Mouse (Mus musculus) monocyte, adult 5-6 weeks (primary cell): ENCODE data around the gene Bcl2l15. TPM values are rescaled to one million over a fixed set of nuclear protein-coding genes. Genes with fewer than 3 reads are reported as not detected.
A peak's percentile ranks its signal among the peaks of the same experiment; 100 is the strongest.
"Not testable (repeated sequence)": the region's sequence is repeated elsewhere in the genome, so short reads cannot be mapped to it uniquely, and the experiment has no call there.

ENCODE experiments used
- ATAC-seq: fragments of 153-309, 156-312 bp; replicated peaks from 2 replicates; pipeline ENCODE4 v1.8.0; 2017; ENCODE audit warnings: mild to moderate bottlenecking; ENCODE audit not compliant: low TSS enrichment, insufficient number of reproducible peaks, severe bottlenecking, poor library complexity, low FRiP score
- total RNA-seq: library from RNA; stranded (forward); fragments of 200-1000, 200-491, 200-594 nt; gene quantifications from 3 replicates; pipeline ENCODE4 v1.2.3, GENCODE M21; 2017

Gene Bcl2l15
- total RNA-seq, 1 experiment from 2014 or later, result 2.8 TPM

DNA sequence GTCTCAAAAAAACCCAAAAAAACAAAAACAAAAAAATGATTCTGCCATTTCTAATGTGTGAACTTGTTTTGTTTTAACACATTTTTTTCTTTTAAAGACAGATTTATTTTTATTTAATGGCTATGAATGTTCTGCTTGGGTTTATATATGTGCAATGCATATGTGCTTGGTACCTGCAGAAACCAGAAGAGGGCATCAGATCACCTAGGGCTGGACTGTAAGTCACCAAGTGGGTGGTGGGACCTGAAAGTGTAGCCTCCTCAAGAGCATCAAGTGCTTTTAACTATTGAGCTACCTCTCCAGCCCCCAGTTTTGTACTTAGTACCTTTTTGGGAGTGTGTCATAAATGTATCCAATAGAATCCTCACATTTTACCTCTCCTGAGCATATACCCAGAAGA is 4.9 kb upstream of the Bcl2l15 start:
- ATAC-seq, result no peak

DNA sequence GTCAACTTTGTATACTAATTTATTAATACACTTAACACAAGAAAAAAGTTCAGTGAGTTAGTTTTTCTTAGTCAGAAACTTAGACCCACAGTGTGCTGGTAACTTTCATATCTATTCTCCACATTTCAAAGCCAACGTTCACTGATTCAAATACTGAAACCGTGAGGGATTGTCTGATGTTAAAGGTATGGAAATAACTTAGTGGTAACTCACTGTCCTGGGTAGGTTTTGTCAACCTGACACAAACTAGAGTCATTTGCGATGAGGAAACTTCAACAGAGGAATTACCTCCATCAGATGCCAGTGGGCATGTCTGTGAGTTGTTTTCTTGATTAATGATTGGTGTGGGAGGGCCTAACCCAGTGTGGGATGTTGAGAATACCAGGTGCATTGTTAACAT is 3.4 kb upstream of the Bcl2l15 start:
- no peak for ATAC-seq

DNA sequence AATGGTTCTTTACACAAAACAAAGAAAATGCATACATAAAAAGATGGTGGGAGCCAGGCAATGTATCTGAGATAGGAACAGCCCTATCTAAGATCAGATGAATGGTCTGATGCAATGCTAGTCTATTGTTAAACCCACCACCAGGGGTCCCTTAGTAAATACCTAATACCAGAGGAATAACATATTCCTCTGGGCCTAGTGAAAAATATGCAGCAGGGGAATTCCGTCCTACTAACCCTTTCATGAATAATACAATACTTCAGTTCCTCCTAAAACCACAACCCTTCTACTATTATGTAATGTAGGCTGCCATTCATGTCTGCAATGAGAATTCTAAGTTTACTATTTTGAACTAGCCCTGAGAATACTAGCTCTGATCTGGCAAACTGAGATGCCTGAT is 1.7 kb upstream of the Bcl2l15 start:
- not testable (repeated sequence) for ATAC-seq

DNA sequence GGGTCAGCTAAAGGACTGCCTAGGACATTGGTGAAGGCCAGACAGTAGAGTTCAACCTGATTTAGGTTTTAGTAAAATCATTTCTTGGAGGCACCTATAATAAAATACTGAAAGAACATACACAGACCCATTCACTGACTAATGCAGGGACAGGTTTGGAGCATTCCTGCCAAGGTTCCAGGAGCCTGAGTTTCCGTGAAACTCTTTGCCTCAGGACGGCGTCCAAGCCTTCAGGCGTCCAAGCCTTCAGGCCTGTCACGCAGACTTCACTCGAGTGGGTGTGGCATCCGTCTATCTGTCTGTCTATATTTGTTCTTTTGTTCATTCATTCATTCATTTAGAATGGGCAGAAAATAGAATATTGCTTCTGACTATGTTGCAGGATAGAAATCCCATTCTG is 1.3 kb upstream of the Bcl2l15 start:
- no peak for ATAC-seq

DNA sequence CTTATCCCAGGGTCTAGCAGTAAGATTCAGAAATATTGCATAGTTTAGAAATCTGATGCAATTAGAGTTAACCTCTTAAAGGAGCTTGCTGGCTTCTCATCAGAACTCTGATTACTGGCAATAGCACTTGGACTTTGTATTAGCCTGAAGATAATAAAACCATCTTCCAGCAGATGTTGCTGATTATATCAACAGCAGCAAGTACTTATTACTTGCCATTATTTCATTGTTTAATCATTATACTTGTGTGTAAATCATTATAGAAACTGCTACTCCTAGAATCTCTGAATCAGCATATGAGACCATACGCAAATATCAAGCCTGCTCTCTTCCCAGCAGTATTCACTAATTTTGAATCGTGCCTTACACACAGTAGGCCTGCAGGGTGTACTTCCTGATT is 1.6 kb downstream of the Bcl2l15 start:
- ATAC-seq, result no peak

DNA sequence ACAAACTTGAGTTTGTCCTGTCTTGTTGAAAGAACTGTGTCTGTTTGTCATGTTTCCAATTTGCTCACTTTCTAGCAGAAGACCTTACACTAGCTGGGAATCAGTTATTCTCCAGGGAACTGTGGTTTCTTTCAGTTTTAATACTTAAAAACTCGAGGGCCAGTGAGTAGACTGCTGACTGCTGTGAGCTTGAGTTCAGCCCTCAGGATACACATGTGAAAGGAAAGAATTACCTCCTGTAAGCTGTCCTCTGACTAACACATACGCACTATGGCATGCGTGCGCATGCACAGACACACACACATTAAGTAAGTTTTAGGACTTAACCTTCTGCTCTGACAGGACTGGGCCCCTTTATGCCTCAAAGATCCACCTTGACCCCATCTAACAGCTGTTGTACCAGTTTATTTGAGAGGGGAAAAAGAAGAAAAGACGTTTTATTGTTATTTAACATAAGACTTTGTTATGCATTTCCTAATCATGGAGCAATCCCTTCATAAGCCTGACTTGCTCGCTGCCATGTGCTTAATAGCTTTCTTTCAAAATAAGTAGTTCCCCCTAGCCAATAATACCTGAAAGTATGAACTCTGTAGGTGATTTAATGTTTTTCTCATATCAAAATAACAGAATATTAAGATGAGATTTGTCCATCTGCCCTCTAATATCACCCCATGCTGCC is 3.0 kb downstream of the Bcl2l15 start:
- no peak for ATAC-seq

DNA sequence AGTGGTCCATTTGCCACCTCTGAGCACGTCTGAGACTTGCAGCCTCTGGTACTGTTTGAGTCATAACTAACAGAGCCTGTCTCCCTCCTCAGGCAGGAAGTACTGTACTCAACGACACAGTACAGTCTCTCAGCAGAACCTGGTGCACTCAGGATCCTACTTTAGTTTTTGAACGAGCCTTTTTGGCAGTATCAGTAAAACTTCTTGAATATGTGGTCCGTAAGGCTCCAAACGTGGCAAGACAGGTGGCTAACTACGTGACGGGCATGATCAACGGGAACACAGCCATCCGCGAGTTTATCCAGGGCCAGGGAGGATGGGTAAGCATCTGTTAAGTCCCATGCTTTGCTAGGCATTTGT is 3.5 kb downstream of the Bcl2l15 start:
- ATAC-seq, result no peak

DNA sequence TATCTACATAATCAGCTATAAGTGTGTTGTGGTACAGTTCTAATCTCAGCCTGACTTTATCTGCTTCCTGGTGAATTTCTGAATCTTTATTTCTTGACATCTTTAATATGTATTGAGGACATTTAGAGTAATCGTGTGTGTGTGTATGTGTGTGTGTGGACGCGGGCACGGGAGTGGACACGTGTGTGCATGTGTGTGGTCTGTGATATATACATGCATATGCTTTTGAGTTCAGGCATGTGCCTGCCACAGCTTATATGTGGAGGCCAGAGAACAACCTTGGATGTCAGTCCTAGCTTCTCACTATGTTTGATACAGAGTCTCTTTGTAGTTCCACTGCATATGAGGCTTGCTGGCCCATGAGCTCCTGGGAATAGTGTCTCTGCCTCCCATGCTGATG is 4.1 kb downstream of the Bcl2l15 start:
- ATAC-seq, result no peak

DNA sequence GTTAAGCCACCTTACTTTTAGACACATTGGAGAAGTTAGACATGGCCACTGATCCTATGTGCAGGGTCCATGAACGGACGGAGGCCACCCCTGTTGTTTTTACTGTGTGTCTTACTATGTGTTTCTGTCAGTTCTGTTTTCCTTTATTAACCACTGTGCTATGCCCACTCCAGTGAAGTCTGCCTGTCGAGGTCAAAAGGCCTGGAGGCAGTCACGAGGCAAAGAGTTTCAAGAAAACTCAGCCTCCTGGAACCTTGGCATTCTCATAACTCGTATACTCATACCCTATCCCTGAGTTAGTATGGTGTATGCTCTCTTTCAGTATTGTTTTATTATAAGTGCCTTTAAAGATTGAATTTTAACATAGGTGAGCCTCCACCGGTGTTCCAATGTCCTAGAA is 7.3 kb downstream of the Bcl2l15 start:
- ATAC-seq, result no peak

DNA sequence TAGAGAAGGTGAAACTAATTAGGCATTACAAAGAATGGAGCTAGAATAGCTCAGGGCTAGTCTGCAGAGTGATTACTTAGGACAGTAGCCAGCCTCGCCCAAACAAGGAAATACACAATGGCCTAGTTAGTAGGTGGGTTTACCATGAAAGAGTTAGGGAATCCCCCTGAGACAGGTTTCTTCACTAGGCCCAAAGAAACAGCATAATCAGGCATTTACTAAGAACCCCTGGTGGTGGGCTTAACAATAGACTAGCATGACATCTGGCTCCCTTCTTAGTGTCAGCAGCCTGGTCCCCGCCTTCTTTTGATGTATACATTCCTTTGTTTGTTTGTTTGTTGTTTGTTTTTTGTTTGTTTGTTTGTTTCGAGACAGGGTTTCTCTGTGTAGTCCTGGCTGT is 7.8 kb downstream of the Bcl2l15 start:
- ATAC-seq, result not testable (repeated sequence)

DNA sequence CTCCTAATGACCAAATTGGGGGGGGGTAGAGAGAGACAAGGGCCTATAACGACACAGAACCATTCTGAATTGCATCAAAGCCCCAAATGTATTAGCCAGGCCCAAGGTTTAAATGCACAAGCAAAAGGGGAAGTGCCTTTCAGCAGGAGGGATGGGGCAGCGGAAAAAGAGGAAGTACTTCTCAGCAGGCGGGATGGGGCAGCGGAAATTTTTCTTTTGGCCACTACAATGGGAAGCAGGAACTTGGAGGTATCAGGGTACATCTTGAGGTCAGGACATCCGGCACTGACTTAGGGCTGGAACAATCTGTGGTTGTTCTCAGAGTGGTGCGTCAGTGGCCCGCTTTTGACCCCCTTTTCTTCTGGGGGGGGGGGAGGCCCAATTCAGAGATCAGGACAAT is 8.5 kb downstream of the Bcl2l15 start:
- ATAC-seq, result not testable (repeated sequence)

DNA sequence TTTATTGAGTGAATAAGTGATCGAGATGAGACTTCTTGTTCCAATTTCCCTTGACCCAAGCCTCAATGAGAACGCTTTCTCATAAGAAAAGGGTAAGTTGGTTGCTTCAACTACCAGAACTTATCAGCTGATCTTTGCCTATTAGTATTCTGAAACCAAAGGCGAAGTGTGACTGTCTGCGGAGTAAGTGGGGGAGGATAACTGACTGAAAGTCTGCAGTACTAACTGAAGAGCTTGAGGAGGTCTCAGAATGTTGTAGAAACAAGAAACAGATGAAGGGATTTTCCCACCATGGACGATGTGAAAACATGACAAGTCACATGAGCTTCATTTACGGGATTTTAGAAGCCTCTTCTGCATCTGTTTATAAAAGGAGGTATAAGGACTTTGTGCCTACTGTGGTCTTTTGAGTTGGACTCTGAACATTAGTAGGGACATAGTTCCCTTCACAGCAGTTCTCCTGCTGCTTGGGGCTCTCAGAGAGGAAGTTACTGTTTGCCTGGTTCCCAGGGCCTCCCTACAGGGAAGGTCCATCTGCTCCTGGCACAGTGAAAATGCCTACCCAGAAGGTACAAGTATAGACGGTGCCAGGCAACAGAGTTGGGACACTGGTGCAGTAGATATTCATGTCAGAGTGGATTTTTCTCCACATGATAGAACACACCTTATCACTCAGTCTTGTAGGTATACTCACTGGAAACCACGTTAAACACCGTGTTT is 18.4 kb downstream of the Bcl2l15 start:
- ATAC-seq, result 0 out of 2 replicates have a peak, but pooled peaks have one; percentile 24

DNA sequence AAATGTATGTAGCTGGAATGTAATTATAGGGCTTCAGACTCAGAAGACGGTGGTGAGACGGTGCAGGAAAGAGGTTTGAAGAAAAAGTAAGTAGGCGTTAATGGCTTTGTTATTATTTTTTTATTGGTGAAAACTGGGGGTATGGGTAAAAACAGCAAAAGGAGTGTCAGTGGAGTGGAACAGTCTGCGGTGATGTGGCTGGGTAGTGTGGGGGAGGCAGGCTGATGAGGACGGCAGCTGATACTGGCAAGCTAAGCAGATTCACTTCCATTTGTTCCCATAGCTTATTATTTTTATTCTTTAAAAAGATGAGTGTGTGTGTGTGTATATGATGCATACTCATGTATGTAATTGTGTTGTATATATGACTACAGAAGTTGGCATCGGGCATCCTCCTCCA is 19.1 kb downstream of the Bcl2l15 start:
- ATAC-seq, result no peak

DNA sequence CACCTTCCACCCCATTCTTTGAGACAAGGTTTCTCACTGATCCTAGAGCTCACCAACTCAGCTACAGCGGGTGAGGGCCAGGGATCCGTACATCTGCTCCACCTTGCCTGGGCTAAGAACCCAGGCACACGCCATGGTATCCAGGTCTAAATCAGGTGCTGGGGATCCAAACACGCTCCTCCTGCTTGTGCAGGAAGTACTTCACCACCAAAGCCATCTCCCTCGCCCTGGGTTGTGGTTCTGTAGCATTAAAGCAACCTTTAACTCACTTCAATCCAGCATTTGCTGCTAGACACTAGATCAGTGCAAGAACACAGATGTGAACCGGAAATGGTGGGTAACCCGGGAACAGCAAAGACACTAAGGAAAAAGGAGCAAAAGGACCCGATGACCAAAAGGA is 19.5 kb downstream of the Bcl2l15 start:
- no peak for ATAC-seq

DNA sequence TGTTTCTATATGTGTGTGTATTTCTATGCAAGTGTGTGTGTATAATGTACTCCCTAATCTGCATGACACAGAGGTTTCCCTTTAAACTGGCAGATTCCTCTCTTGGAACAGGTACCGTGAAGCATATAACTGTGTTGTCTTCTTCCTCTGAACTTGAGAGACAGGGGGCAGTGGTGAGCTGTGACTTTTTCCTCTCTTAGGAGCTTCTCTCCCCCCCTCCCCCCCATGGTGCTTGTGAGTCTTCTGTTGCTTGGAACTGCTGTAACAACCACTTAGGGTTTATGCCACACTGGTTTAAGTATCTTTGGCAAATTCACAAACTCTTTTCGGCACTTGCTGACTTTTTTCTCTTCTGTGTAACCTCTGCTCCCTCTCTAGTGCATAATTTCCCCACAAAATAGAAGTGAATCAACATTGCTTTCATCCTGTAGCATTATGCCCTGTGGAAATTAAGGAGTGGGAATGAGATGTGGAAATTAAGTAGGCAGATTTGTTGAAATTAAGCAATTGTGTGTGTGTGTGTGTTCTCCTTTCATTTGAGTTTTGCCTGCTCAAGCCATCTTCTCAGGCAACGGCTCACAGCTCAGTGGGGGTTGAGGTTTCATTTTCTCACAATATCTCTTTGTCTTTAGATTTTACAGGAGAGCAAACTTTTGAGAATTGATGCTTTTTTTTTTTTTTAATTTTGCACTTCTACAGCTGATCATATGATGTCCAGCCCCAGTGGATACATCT is 20.3 kb downstream of the Bcl2l15 start:
- peak; percentile 69; the same call in 1 of the 2 replicates for ATAC-seq

DNA sequence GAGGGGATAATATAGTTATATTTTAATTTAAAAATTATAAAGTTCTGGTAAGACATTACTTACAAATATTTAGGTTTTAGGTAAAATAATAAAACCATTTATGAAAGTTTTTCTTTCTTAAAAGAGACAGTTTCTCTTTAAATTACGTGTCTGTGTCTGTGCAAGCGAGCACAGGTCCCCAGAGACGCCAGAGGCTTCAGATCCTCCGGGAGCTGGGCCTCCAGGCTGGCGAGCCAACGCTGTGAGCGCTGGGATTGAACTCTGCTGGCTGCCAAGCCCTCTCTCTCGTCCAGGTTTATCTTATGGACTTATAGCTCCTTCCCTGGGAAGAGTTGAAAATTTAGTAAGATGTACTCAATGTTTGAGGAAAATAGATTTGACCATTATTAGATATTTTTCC is 21.4 kb downstream of the Bcl2l15 start:
- no peak for ATAC-seq

DNA sequence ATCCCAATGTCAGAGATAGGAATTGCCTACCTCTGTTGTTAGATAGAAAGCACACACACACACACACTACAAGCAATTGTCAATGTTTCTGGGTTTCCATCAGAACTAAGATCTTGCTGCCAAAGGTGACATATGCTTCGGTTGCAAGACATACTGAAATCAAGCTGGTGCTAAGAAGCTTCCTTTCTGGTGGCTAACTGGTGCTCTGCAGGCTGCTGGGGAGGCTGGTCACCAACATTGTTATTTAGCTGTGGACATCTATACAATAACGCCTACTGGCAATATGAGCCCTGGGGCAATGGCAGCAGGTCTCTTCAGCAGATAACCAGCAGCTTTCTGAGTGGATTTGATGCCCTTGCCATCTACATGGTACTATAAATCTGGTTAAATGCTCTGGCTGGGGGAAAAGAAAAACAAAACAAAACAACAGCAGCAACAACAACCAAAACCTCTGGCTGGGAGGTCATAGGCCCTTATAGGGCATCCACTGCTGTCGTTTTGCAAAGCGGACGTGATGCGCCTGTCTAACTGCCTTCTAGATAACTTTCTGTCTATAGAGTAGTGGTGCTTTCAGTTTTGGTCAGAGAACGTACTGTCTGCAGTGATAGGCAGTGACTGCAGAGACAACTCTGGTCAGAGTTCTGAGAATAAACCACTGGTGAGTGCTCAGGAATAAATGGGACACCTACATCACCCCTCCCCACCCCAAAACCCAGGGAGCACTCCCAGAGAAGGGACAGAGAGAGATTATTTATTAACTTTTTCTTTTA is 24.8 kb downstream of the Bcl2l15 start:
- ATAC-seq, result peak; percentile 32; the same call in 1 of the 2 replicates

DNA sequence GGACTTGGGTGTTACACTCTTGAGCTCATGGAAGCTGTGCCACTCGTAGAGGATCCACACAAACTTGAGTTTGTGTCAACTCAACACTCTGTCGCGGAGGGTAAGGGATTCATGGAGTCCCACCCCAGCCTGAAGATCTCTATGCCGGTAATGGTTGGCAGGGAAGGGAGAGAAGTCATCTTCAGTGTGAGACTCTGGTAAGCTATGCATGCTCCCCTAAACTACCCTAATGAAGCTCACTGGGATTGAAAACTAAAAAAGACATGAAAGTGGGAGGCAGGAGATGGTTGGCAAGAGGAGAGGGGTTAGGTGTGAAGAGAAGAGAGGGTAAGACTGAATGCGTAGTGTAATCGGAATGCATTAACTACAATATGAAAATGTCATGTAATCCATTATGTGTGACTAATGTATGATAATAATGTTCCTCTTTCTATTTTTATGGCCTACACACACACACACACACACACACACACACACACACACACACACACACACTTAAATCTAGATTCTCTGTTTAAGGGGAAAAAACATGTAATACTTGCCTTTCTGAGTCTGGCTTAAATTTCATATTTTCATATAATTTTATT is 25.7 kb downstream of the Bcl2l15 start:
- ATAC-seq, result no peak
